Mouse (Mus musculus) layer of hippocampus, postnatal 10 days (tissue): Measurements from ENCODE around the gene Acsf3. TPM values are rescaled to one million over a fixed set of nuclear protein-coding genes. Genes with fewer than 3 reads are reported as not detected.
A peak's percentile ranks its signal among the peaks of the same experiment; 100 is the strongest.

Experiments
- DNase-seq, 2 experiments: peaks; one replicate each; pipeline ENCODE4 v3.0.0; 2021; ENCODE audit warnings: low spot score in 2 of 2
- total RNA-seq, 2 experiments: library from RNA; stranded (reverse); gene quantifications; 2 replicates each; pipeline ENCODE4 v1.2.3; 2021

Gene Acsf3
- total RNA-seq, 2 experiments from 2014 or later: 15.7 to 16.3 TPM

GRCm38 (mm10) chr8:122849152-122849910 is 74.0 kb downstream of the Acsf3 start:
- no peak for DNase-seq

- DNase-seq: no peak
Observed at GRCm38 (mm10) chr8:122850641-122851240, 75.5 kb downstream of the Acsf3 start.

GRCm38 (mm10) chr8:122851692-122852545 is 76.6 kb downstream of the Acsf3 start:
- DNase-seq: no peak

- no peak for DNase-seq
Observed at GRCm38 (mm10) chr8:122852546-122852905, 77.2 kb downstream of the Acsf3 start.

GRCm38 (mm10) chr8:122853340-122853771 is 78.1 kb downstream of the Acsf3 start:
- peak; percentile 37 to 51 for DNase-seq

GRCm38 (mm10) chr8:122854388-122854787 is 79.1 kb downstream of the Acsf3 start:
- DNase-seq: no peak

- DNase-seq: no peak
Observed at GRCm38 (mm10) chr8:122855123-122855522, 79.8 kb downstream of the Acsf3 start.

- DNase-seq: no peak
Observed at GRCm38 (mm10) chr8:122856288-122856687, 81.0 kb downstream of the Acsf3 start.

GRCm38 (mm10) chr8:122859843-122860242 is 84.6 kb downstream of the Acsf3 start:
- no peak for DNase-seq

GRCm38 (mm10) chr8:122864719-122865129 is 89.4 kb downstream of the Acsf3 start:
- DNase-seq: no peak

GRCm38 (mm10) chr8:122865441-122865840 is 90.2 kb downstream of the Acsf3 start:
- peak; percentile 19 to 44 for DNase-seq

GRCm38 (mm10) chr8:122866231-122866630 is 90.9 kb downstream of the Acsf3 start:
- no peak for DNase-seq

Other genes starting within 250 kb of the Acsf3 start
- 1 to 10 TPM; 8.2 to 8.9 TPM for gene Piezo1, start 224.2 kb upstream of the Acsf3 start, total RNA-seq
- gene Cdt1, start 207.5 kb upstream of the Acsf3 start, total RNA-seq: 1 to 10 TPM; 3.0 to 5.0 TPM
- 10 to 100 TPM; 91.6 to 94.0 TPM for gene Aprt, start 198.6 kb upstream of the Acsf3 start, total RNA-seq
- 10 to 100 TPM; 10.6 to 10.7 TPM for gene Galns, start 164.0 kb upstream of the Acsf3 start, total RNA-seq
- gene Trappc2l, start 163.8 kb upstream of the Acsf3 start, total RNA-seq: 10 to 100 TPM; 75.6 to 79.9 TPM
- not detected for gene Pabpn1l, start 152.7 kb upstream of the Acsf3 start, total RNA-seq
- gene Cbfa2t3, start 76.4 kb upstream of the Acsf3 start, total RNA-seq: 10 to 100 TPM; 23.4 to 25.7 TPM
- gene Cdh15, start 72.5 kb downstream of the Acsf3 start, total RNA-seq: 1 to 10 TPM; 1.5 TPM